Mouse (Mus musculus): ENCODE data around the gene Ina. TPM values are rescaled to one million over a fixed set of nuclear protein-coding genes. Genes with fewer than 3 reads are reported as not detected.
A peak's percentile ranks its signal among the peaks of the same experiment; 100 is the strongest.
"Not testable (repeated sequence)": the region's sequence is repeated elsewhere in the genome, so short reads cannot be mapped to it uniquely, and the experiment has no call there.

The Ina gene
- total and polyA plus RNA-seq, 3 experiments: 0.11 TPM; not detected in 2

GRCm38 (mm10) chr19:46989479-46990152, 24.9 kb upstream of the Ina start:
- Histone ChIP-seq H3K36me3 (replicated peaks) (no peaks in the 10 kb centered on the region), H3K27me3 (ENCODE audit: insufficient read depth, low read length) (peaks cover 3% of the 10 kb centered on the region; the same call in 1 of the 2 replicates), H3K4me1 (ENCODE audit: insufficient read depth, low read depth, low read length) (peaks cover 68% of the 10 kb centered on the region), H3K4me3 (ENCODE audit: low read depth, low read length) (peak overlapping the region; percentile 61; the same call in 1 of the 2 replicates), H3K9me3 (replicated peaks) (no peaks in the 10 kb centered on the region)
- TF ChIP-seq GATA1 (IDR thresholded peaks at IDR 0.05; ENCODE audit: borderline replicate concordance, low read length): no peak
- TF ChIP-seq POLR2AphosphoS5 (IDR thresholded peaks at IDR 0.05; ENCODE audit: insufficient replicate concordance, low read depth, low read length): no peak
- no peak for TF ChIP-seq CTCF (IDR thresholded peaks at IDR 0.05; ENCODE audit: low read depth, low read length)
- no peak for ATAC-seq (ENCODE audit: extremely low read depth, insufficient number of reproducible peaks, low FRiP score, poor library complexity, severe bottlenecking)
- DNase-seq (ENCODE audit: low spot score): no peak

GRCm38 (mm10) chr19:46990153-46990518, 24.4 kb upstream of the Ina start:
- ATAC-seq (ENCODE audit: extremely low read depth, insufficient number of reproducible peaks, low FRiP score, poor library complexity, severe bottlenecking) (no peak), DNase-seq (ENCODE audit: low spot score) (no peak)
- Histone ChIP-seq H3K4me1 (ENCODE audit: insufficient read depth, low read depth, low read length) (peaks cover 63% of the 10 kb centered on the region), H3K27me3 (ENCODE audit: insufficient read depth, low read length) (peaks cover 6% of the 10 kb centered on the region; the same call in 1 of the 2 replicates), H3K4me3 (ENCODE audit: low read depth, low read length) (peak overlapping the region; percentile 61; the same call in 1 of the 2 replicates), H3K36me3 (replicated peaks) (no peaks in the 10 kb centered on the region), H3K9me3 (replicated peaks) (no peaks in the 10 kb centered on the region)
- TF ChIP-seq GATA2 (IDR thresholded peaks at IDR 0.05; ENCODE audit: borderline replicate concordance, low read depth, low read length): no peak
- TF ChIP-seq GATA1 (IDR thresholded peaks at IDR 0.05; ENCODE audit: borderline replicate concordance, low read length): no peak
- no peak for TF ChIP-seq CTCF (IDR thresholded peaks at IDR 0.05; ENCODE audit: low read depth, low read length)
- no peak for TF ChIP-seq POLR2AphosphoS5 (IDR thresholded peaks at IDR 0.05; ENCODE audit: insufficient replicate concordance, low read depth, low read length)
- TF ChIP-seq TAL1 (conservative IDR thresholded peaks at IDR 0.05; ENCODE audit: low read depth, low read length): no peak

GRCm38 (mm10) chr19:46990625-46991024, 23.9 kb upstream of the Ina start:
- peaks cover 58% of the 10 kb centered on the region for H3K4me1 ChIP-seq (ENCODE audit: insufficient read depth, low read depth, low read length)
- ATAC-seq (ENCODE audit: extremely low read depth, insufficient number of reproducible peaks, low FRiP score, poor library complexity, severe bottlenecking); H3K36me3 ChIP-seq (replicated peaks); H3K27me3 ChIP-seq (ENCODE audit: insufficient read depth, low read length); H3K4me3 ChIP-seq (ENCODE audit: low read depth, low read length); H3K9me3 ChIP-seq (replicated peaks); DNase-seq (ENCODE audit: low spot score): not testable (repeated sequence)

GRCm38 (mm10) chr19:46991145-46991544, 23.4 kb upstream of the Ina start:
- no peaks in the 10 kb centered on the region for H3K9me3 ChIP-seq (replicated peaks)
- no peak for ATAC-seq (ENCODE audit: extremely low read depth, insufficient number of reproducible peaks, low FRiP score, poor library complexity, severe bottlenecking)
- TF ChIP-seq CTCF (IDR thresholded peaks at IDR 0.05; ENCODE audit: low read depth, low read length) (peak; percentile 85), TAL1 (conservative IDR thresholded peaks at IDR 0.05; ENCODE audit: low read depth, low read length) (no peak), POLR2AphosphoS5 (IDR thresholded peaks at IDR 0.05; ENCODE audit: insufficient replicate concordance, low read depth, low read length) (no peak), GATA1 (IDR thresholded peaks at IDR 0.05; ENCODE audit: borderline replicate concordance, low read length) (no peak)
- DNase-seq (ENCODE audit: low spot score): peak; percentile 65
- H3K27me3 ChIP-seq (ENCODE audit: insufficient read depth, low read length): peaks cover 7% of the 10 kb centered on the region; the same call in 1 of the 2 replicates
- peaks cover 55% of the 10 kb centered on the region for H3K4me1 ChIP-seq (ENCODE audit: insufficient read depth, low read depth, low read length)
- H3K36me3 ChIP-seq (replicated peaks): no peaks in the 10 kb centered on the region
- no peak overlapping the region for H3K4me3 ChIP-seq (ENCODE audit: low read depth, low read length)

GRCm38 (mm10) chr19:46992329-46992728, 22.2 kb upstream of the Ina start:
- not testable (repeated sequence) for H3K27me3 ChIP-seq (ENCODE audit: insufficient read depth, low read length); ATAC-seq (ENCODE audit: extremely low read depth, insufficient number of reproducible peaks, low FRiP score, poor library complexity, severe bottlenecking); DNase-seq (ENCODE audit: low spot score); H3K9me3 ChIP-seq (replicated peaks); H3K36me3 ChIP-seq (replicated peaks); H3K4me3 ChIP-seq (ENCODE audit: low read depth, low read length)
- H3K4me1 ChIP-seq (ENCODE audit: insufficient read depth, low read depth, low read length): peaks cover 45% of the 10 kb centered on the region

- TF ChIP-seq POLR2AphosphoS5 (IDR thresholded peaks at IDR 0.05; ENCODE audit: insufficient replicate concordance, low read depth, low read length) (no peak), GATA1 (IDR thresholded peaks at IDR 0.05; ENCODE audit: borderline replicate concordance, low read length) (no peak), TAL1 (conservative IDR thresholded peaks at IDR 0.05; ENCODE audit: low read depth, low read length) (no peak), GATA2 (IDR thresholded peaks at IDR 0.05; ENCODE audit: borderline replicate concordance, low read depth, low read length) (no peak), CTCF (IDR thresholded peaks at IDR 0.05; ENCODE audit: low read depth, low read length) (no peak)
- Histone ChIP-seq H3K9me3 (replicated peaks) (no peaks in the 10 kb centered on the region), H3K36me3 (replicated peaks) (no peaks in the 10 kb centered on the region), H3K27me3 (ENCODE audit: insufficient read depth, low read length) (peaks cover 9% of the 10 kb centered on the region; the same call in 1 of the 2 replicates), H3K4me3 (ENCODE audit: low read depth, low read length) (no peak overlapping the region), H3K4me1 (ENCODE audit: insufficient read depth, low read depth, low read length) (peaks cover 25% of the 10 kb centered on the region)
- ATAC-seq (ENCODE audit: extremely low read depth, insufficient number of reproducible peaks, low FRiP score, poor library complexity, severe bottlenecking) (no peak), DNase-seq (ENCODE audit: low spot score) (no peak)
These were observed 18.4 kb upstream of the Ina start for GRCm38 (mm10) chr19:46996095-46996494.

Measured in G1E (cell line).